Mouse (Mus musculus): ENCODE data around the gene Chd9. TPM values are rescaled to one million over a fixed set of nuclear protein-coding genes. Genes with fewer than 3 reads are reported as not detected.

Gene Chd9
- total RNA-seq, 2 experiments from 2014 or later, result 47.2 to 49.5 TPM

GRCm38 (mm10) chr8:90982087-90982486, 153.9 kb downstream of the Chd9 start:
- no peak for TF ChIP-seq CTCF (IDR thresholded peaks at IDR 0.05)
- intact Hi-C loops (cut with DNase I), result loop anchor here (5.0 kb wide), 1 partner anchor 40 kb away; no protein-coding TSS in a partner anchor
- Histone ChIP-seq H3K4me3 (no peak overlapping the region), H3K27ac (no peak overlapping the region)
- no peak for DNase-seq

GRCm38 (mm10) chr8:91019726-91020125, 191.6 kb downstream of the Chd9 start:
- no peak overlapping the region for H3K4me3 ChIP-seq
- H3K27ac ChIP-seq, result no peak overlapping the region
- peak; percentile 72 for DNase-seq
- intact Hi-C loops (cut with DNase I), result loop anchor here (1.0 to 5.0 kb wide), 3 partner anchors 37 to 224 kb away; partner anchors contain the start of gene Chd9
- TF ChIP-seq CTCF (IDR thresholded peaks at IDR 0.05), result peak; percentile 92

GRCm38 (mm10) chr8:91034417-91034816, 206.3 kb downstream of the Chd9 start:
- DNase-seq, result no peak
- intact Hi-C loops (cut with DNase I), result no loop called here
- Histone ChIP-seq H3K4me3 (no peak overlapping the region), H3K27ac (no peak overlapping the region)
- TF ChIP-seq CTCF (IDR thresholded peaks at IDR 0.05), result peak; percentile 21; the same call in 1 of the 2 replicates

GRCm38 (mm10) chr8:91036905-91037304, 208.8 kb downstream of the Chd9 start:
- intact Hi-C loops (cut with DNase I), result no loop called here
- H3K27ac ChIP-seq, result no peak overlapping the region
- TF ChIP-seq CTCF (IDR thresholded peaks at IDR 0.05), result no peak

GRCm38 (mm10) chr8:91038637-91039036, 210.5 kb downstream of the Chd9 start:
- no peak overlapping the region for H3K27ac ChIP-seq
- DNase-seq, result no peak
- no peak for TF ChIP-seq CTCF (IDR thresholded peaks at IDR 0.05)
- intact Hi-C loops (cut with DNase I), result no loop called here
- no peak overlapping the region for H3K4me3 ChIP-seq

More at GRCm38 (mm10) chr8:91036905-91037304, 208.8 kb downstream of the Chd9 start:
- DNase-seq, result no peak
- H3K4me3 ChIP-seq, result no peak overlapping the region

GRCm38 (mm10) chr8:91046370-91046769, 218.2 kb downstream of the Chd9 start:
- no peak overlapping the region for H3K27ac ChIP-seq
- H3K4me3 ChIP-seq, result no peak overlapping the region
- intact Hi-C loops (cut with DNase I), result no loop called here
- TF ChIP-seq CTCF (IDR thresholded peaks at IDR 0.05), result no peak
- DNase-seq, result no peak

GRCm38 (mm10) chr8:91051037-91051436, 222.9 kb downstream of the Chd9 start:
- intact Hi-C loops (cut with DNase I), result no loop called here
- peak; percentile 74 for DNase-seq
- peak overlapping the region; percentile 20; the same call in 1 of the 2 replicates for H3K27ac ChIP-seq
- H3K4me3 ChIP-seq, result peak overlapping the region; percentile 8; the same call in 1 of the 2 replicates
- no peak for TF ChIP-seq CTCF (IDR thresholded peaks at IDR 0.05)

- no peak for TF ChIP-seq CTCF (IDR thresholded peaks at IDR 0.05)
- intact Hi-C loops (cut with DNase I), result no loop called here
- H3K4me3 ChIP-seq, result no peak overlapping the region
- DNase-seq, result no peak
- no peak overlapping the region for H3K27ac ChIP-seq
Measured at GRCm38 (mm10) chr8:91054418-91054817, 226.3 kb downstream of the Chd9 start.

GRCm38 (mm10) chr8:91056848-91057247, 228.7 kb downstream of the Chd9 start:
- intact Hi-C loops (cut with DNase I), result no loop called here
- no peak for DNase-seq
- no peak for TF ChIP-seq CTCF (IDR thresholded peaks at IDR 0.05)
- H3K4me3 ChIP-seq, result no peak overlapping the region
- no peak overlapping the region for H3K27ac ChIP-seq

- H3K4me3 ChIP-seq, result no peak overlapping the region
- no peak for TF ChIP-seq CTCF (IDR thresholded peaks at IDR 0.05)
- no peak overlapping the region for H3K27ac ChIP-seq
- intact Hi-C loops (cut with DNase I), result no loop called here
- DNase-seq, result no peak
Measured at GRCm38 (mm10) chr8:91059086-91059578, 231.0 kb downstream of the Chd9 start.

- TF ChIP-seq CTCF (IDR thresholded peaks at IDR 0.05), result no peak
- no peak overlapping the region for H3K27ac ChIP-seq
- H3K4me3 ChIP-seq, result no peak overlapping the region
- intact Hi-C loops (cut with DNase I), result no loop called here
- no peak for DNase-seq
Measured at GRCm38 (mm10) chr8:91059884-91060510, 231.8 kb downstream of the Chd9 start.

GRCm38 (mm10) chr8:91060555-91061471, 232.7 kb downstream of the Chd9 start:
- Histone ChIP-seq H3K27ac (no peak overlapping the region), H3K4me3 (no peak overlapping the region)
- peak; percentile 31 for DNase-seq
- intact Hi-C loops (cut with DNase I), result no loop called here
- TF ChIP-seq CTCF (IDR thresholded peaks at IDR 0.05), result no peak

GRCm38 (mm10) chr8:91065179-91065578, 237.0 kb downstream of the Chd9 start:
- intact Hi-C loops (cut with DNase I), result no loop called here
- DNase-seq, result no peak
- Histone ChIP-seq H3K4me3 (no peak overlapping the region), H3K27ac (no peak overlapping the region)
- no peak for TF ChIP-seq CTCF (IDR thresholded peaks at IDR 0.05)
